Mouse (Mus musculus) olfactory bulb, adult 2 months (tissue): Measurements from ENCODE around the gene Ice1. TPM values are rescaled to one million over a fixed set of nuclear protein-coding genes. Genes with fewer than 3 reads are reported as not detected.

ENCODE experiments used
- H3K27ac ChIP-seq: fragments of 200-500 bp; 2 replicates; pipeline ENCODE4 v1.5.1; 2012; ENCODE audit warnings: low read depth, low read length; ENCODE audit not compliant: insufficient read depth
- H3K4me1 ChIP-seq: fragments of 200-500 bp; 2 replicates; pipeline ENCODE4 v1.6.1; 2012; ENCODE audit warnings: low read length; ENCODE audit not compliant: control insufficient read depth, insufficient read depth
- H3K4me3 ChIP-seq: fragments of 200-500 bp; 2 replicates; pipeline ENCODE4 v1.5.1; 2012; ENCODE audit warnings: mild to moderate bottlenecking, low read depth, low read length, moderate library complexity; ENCODE audit not compliant: insufficient read depth
- CTCF ChIP-seq: fragments of 200-500 bp; IDR thresholded peaks from 2 replicates; pipeline ENCODE4 v1.5.1; 2012; ENCODE audit warnings: low read depth, mild to moderate bottlenecking, low read length, moderate library complexity; ENCODE audit not compliant: insufficient read depth
- POLR2A ChIP-seq: fragments of 200-500 bp; IDR thresholded peaks from 2 replicates; pipeline ENCODE4 v1.6.1; 2012; ENCODE audit warnings: mild to moderate bottlenecking, low read depth, low read length, moderate library complexity; ENCODE audit not compliant: insufficient read depth
- WGBS: fragments of 180-500 bp; shearing (Covaris S2); methylation state at CpG from one replicate; pipeline ENCODE4 v1.1.7; 2018; 5-methylcytosine and 5-hydroxymethylcytosine counted together
- polyA plus RNA-seq: library from polyadenylated mRNA; stranded (reverse); fragments of >200 nt; gene quantifications from 2 replicates; pipeline ENCODE4 v1.2.4, GENCODE M21; 2012; ENCODE audit warnings: low replicate concordance; ENCODE audit not compliant: missing spikeins, insufficient read depth, insufficient read length

Gene Ice1
- polyA plus RNA-seq, 1 experiment = not detected

DNA sequence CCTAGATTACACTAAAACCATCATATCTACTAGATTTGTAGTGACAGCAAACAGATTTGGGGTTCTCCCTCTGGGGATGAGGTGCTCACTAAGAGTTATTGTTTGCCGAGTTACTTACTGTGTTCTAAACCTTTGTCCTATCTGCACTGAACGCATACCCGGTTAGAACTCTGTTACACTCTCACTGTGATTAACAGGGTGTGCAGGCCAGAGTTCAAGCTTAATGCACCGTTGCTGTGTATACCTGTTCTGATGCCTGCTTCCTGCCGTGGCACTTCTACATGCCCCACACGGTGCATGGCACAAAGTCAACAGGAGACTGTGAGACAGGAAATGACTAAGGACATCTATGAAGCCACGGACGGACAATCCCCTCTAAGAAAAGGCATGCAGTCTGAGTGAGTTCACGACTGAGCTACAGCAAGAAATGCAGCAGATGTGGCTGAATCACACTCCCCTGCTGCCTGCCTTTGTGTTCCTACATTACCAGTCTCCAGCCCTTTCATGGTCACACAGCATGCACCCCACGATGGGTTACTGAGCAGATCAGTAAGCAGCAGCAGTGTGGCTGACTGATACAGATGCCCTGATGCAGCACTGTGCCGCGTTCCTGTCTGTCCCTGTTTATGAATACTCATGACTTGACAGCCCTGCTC, 37.3 kb downstream of the Ice1 start:
- no peak overlapping the region for H3K4me3 ChIP-seq
- peak overlapping the region; percentile 38 for H3K27ac ChIP-seq
- TF ChIP-seq CTCF (no peak), POLR2A (no peak)
- 65% methylated on average over 12 of the region's 12 CpGs for WGBS
- H3K4me1 ChIP-seq = peaks cover 8% of the 10 kb centered on the region; the same call in 1 of the 2 replicates

GRCm38 (mm10) chr13:70598941-70599340, 38.5 kb downstream of the Ice1 start:
- H3K4me1 ChIP-seq = peaks cover 3% of the 10 kb centered on the region; the same call in 1 of the 2 replicates
- WGBS = 30% methylated on average over 4 of the region's 4 CpGs
- no peak overlapping the region for H3K27ac ChIP-seq
- H3K4me3 ChIP-seq = no peak overlapping the region
- TF ChIP-seq POLR2A (no peak), CTCF (no peak)

DNA sequence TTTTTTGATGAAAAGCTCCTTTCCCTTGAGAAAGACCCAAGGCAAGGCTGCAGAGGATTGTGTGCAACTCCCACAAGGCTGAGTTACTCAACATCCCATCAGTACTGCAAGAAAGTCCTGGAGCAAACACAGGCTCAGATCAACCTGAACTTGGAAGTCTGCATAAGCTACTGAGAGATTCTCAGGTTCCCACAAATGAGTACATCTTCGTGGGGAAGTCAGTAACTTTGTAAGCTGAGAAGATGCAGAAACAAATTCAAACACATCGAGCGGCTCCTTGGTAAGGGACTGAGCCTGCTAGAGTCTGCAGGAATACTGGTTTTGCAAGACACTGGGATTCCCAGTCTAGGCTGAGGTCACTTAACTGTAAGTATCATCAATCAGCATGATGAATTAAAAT, 40.5 kb downstream of the Ice1 start:
- TF ChIP-seq CTCF (no peak), POLR2A (no peak)
- WGBS = 95% methylated on average over 3 of the region's 3 CpGs
- H3K4me3 ChIP-seq = no peak overlapping the region
- peaks cover 2% of the 10 kb centered on the region; the same call in 1 of the 2 replicates for H3K4me1 ChIP-seq
- H3K27ac ChIP-seq = no peak overlapping the region

GRCm38 (mm10) chr13:70590248-70590762, 47.1 kb downstream of the Ice1 start:
- Histone ChIP-seq H3K27ac (no peak overlapping the region), H3K4me1 (no peaks in the 10 kb centered on the region), H3K4me3 (no peak overlapping the region)
- TF ChIP-seq POLR2A (no peak), CTCF (no peak)
- WGBS = 43% methylated on average over 7 of the region's 7 CpGs

DNA sequence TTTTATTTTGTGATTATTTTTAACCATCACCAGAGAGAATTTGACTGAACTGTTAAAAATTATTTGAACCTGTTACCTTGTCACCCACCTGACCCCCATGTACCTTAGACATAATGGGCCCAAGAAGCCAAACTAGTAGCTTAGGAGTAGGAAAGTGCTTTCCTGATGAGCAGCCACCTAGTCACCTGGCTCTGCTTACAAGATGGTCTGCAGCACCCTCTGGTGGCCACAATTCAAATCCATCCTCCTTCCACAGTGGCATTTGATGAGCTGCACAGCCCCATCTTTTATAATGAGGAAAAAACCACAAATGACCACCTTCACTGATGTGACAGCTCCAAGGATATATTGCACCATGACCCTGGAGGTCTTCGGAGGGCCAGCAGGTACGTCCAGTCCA, 50.5 kb downstream of the Ice1 start:
- H3K4me3 ChIP-seq = no peak overlapping the region
- H3K27ac ChIP-seq = no peak overlapping the region
- no peaks in the 10 kb centered on the region for H3K4me1 ChIP-seq
- TF ChIP-seq POLR2A = no peak
- TF ChIP-seq CTCF = no peak
- 75% methylated on average over 2 of the region's 2 CpGs for WGBS

GRCm38 (mm10) chr13:70582517-70582916, 54.9 kb downstream of the Ice1 start:
- Histone ChIP-seq H3K27ac (no peak overlapping the region), H3K4me1 (no peaks in the 10 kb centered on the region), H3K4me3 (no peak overlapping the region)
- no peak for TF ChIP-seq POLR2A
- no peak for TF ChIP-seq CTCF
- WGBS = 13% methylated on average over 2 of the region's 2 CpGs

GRCm38 (mm10) chr13:70581509-70581908, 55.9 kb downstream of the Ice1 start:
- TF ChIP-seq POLR2A (no peak), CTCF (no peak)
- 81% methylated on average over 4 of the region's 4 CpGs for WGBS

DNA sequence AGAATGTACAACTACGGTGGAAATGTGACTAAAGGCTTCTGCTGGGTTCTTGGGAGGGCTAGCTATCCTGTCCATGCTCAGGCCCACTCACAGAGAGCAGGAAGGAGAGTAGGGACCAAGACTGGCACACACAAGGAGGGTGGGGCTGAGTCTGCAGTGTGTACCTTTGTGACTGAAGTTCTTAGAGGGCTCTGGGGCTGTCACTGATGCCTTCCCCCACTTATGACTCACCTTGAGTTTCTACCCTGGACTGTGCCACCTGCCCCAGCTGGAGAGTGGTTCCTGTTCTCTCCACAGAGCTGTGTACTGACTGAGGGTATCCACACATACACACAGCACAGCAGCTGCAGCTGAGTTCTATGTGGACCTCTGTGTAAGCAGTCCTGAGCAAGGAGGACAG, 63.2 kb downstream of the Ice1 start:
- 86% methylated on average over 1 of the region's 1 CpGs for WGBS
- TF ChIP-seq CTCF = no peak
- no peak for TF ChIP-seq POLR2A

More at GRCm38 (mm10) chr13:70581509-70581908, 55.9 kb downstream of the Ice1 start:
- Histone ChIP-seq H3K4me3 (no peak overlapping the region), H3K27ac (no peak overlapping the region), H3K4me1 (no peaks in the 10 kb centered on the region)

GRCm38 (mm10) chr13:70567889-70568288, 69.5 kb downstream of the Ice1 start:
- 92% methylated on average over 2 of the region's 2 CpGs for WGBS
- TF ChIP-seq POLR2A (no peak), CTCF (no peak)
- Histone ChIP-seq H3K27ac (no peak overlapping the region), H3K4me3 (no peak overlapping the region), H3K4me1 (no peaks in the 10 kb centered on the region)

More for the DNA sequence above, 63.2 kb downstream of the Ice1 start:
- Histone ChIP-seq H3K4me1 (no peaks in the 10 kb centered on the region), H3K27ac (no peak overlapping the region), H3K4me3 (no peak overlapping the region)
